Mouse (Mus musculus) embryonic fibroblast, embryonic 13.5 days (primary cell): Measurements from ENCODE around the gene Mif4gd.

ENCODE experiments used
- CTCF ChIP-seq: IDR thresholded peaks from 2 replicates; pipeline ENCODE4 v1.5.1; 2011; ENCODE audit warnings: mild to moderate bottlenecking, control low read depth, low read length, moderate library complexity, borderline replicate concordance; ENCODE audit not compliant: insufficient read depth
- POLR2A ChIP-seq: IDR thresholded peaks from 2 replicates; pipeline ENCODE4 v1.6.1; 2011; ENCODE audit warnings: low read depth, mild to moderate bottlenecking, control low read depth, low read length, moderate library complexity

- TF ChIP-seq POLR2A (no peak), CTCF (no peak)
Measured at GRCm38 (mm10) chr11:115636960-115637359, 24.2 kb upstream of the Mif4gd start.
